Mouse (Mus musculus) c-Kit-positive CD71-positive TER-119-positive erythroid progenitor cells, embryonic 14.5 days (primary cell): ENCODE data around the gene Gm45521.
"Not testable (repeated sequence)": the region's sequence is repeated elsewhere in the genome, so short reads cannot be mapped to it uniquely, and the experiment has no call there.

Source experiments
- DNase-seq: peaks from one replicate; pipeline ENCODE4 v3.0.0-alpha.2; 2013; ENCODE audit warnings: low spot score

The Gm45521 gene

DNA sequence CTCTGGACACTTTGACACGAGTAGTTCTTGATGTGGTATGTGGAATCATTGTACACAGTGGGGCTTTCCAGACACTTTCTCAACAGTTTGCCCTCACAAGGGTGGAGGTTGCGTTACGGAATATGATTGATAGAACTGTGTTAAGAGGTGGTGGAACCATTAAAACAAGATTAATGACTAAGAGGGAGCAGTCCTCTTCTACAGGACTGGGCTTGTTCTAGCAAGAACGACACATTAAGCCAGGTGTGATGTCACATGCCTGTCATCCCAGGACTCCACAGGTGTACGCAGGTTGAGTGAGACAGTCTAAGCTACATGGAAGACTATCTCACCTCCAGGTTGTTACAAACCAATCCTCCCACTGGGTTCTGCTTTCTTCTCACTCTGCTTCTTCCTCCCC lies 42.3 kb downstream of the Gm45521 start:
- no peak for DNase-seq

DNA sequence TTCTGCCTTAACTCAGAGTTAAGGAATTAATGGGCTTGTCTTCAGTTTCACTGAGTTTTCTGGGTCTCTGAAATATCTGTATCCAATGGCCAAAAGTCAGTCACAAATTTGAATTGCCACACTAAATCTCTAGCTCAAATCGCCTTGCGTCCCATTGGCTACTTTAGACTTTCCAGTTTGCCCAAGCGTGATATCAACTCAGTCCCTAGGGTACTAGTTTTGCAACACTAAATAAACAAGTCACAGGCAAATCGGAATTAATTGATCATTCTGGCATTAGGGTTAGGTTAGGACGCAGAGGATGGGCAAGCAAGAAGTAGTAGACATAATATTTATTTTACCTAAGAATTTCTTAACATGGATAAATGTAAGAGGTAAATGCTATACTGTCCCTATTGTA lies 43.2 kb downstream of the Gm45521 start:
- DNase-seq = no peak

GRCm38 (mm10) chr14:8000831-8001685 lies 44.0 kb downstream of the Gm45521 start:
- DNase-seq = no peak

DNA sequence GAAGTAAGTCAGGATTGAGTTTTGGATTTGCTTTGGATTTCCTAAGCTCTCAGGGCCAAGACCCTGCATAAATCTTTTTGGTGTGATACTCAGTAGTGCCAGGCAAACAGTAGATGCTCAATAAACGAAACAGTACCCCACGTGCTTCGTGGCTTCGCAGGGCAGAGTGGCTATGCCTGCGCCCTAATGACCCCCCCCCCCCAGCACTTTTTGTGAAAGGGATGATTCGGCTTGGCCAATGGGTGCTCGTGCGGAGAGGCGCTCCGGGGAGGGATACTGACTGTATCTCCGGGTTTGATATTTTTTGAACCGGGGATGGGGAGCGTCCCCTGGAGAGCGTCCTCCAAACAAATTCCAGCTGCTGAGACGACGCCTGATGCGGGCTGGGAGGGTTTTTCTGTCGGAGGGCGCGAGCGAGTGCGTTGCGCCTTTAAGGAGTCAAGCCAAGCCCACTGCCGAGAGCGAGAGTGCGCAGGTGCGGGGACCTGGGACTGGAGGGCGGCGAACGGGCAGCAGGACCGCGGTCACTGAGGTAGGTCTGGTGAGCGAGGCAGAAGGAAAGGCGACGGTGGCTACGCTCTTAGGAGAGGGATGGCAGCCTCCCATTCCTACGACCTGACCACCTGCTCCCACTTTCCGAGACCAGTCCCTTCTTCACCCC lies 45.5 kb downstream of the Gm45521 start, which contains the start of gene Abhd6:
Abhd6 (plus strand) TSS at position 471 of the 661 bp plus-strand sequence.
- no peak for DNase-seq

GRCm38 (mm10) chr14:8003093-8003670 lies 46.1 kb downstream of the Gm45521 start:
- no peak for DNase-seq

DNA sequence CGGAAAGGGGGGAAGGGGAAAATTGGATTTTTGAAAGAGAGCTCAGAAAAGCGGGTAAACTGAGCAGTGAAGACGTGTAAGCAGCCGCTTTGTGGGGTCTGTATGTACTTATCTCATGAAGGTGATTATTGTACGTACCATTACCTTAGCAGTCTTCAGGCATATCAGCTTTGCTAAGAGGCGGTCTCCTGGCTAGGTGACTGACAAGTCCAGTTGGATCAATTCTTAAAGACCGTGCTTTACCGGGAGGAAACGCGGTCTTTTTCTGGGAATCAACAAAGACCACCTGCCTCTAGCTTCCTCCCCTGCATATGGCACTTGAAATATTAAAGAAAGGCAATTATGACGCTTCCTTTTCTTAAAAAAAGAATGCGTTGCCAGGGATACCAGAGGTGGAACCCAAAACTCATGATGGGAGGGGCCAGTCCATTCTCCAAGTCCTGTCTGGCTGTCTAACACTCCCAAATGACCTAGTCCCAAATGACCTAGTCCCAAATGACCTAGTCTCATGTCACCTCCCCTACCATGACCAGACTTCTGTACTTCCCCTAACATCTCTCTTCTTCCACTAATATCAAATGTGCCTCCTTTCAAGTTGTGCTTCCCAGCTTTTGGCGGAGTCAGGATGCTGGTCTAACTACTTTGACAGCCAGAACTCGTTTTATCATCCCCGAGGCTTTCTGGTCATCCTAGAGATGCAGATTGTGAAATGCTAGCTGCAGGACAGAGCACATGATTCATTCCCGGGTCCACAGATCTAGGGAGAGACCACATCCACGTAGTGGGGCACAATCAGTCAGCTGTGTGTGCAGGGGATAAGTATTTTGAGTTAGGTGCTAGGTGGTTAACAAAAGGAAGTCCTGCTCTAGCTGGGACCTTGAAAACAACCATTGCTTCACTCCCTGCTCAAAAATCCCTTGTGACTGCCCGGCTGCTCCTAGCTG lies 46.9 kb downstream of the Gm45521 start:
- DNase-seq = no peak

DNA sequence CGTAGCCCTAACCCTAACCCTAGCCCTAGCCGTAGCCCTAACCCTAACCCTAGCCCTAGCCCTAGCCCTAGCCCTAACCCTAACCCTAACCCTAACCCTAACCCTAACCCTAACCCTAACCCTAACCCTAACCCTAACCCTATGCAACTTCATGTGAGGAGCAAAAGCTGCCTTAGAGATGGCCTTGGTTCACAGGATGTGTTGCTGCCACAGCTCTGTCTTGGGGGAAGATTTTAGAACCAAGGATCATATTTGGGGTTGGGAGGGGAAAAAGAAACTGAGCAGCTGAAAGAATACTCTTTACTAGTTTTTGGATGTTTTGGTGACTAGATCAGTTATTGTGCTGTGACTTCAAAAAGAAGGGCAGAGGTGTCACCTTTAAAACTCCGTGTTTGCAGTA lies 49.0 kb downstream of the Gm45521 start:
- DNase-seq = not testable (repeated sequence)

DNA sequence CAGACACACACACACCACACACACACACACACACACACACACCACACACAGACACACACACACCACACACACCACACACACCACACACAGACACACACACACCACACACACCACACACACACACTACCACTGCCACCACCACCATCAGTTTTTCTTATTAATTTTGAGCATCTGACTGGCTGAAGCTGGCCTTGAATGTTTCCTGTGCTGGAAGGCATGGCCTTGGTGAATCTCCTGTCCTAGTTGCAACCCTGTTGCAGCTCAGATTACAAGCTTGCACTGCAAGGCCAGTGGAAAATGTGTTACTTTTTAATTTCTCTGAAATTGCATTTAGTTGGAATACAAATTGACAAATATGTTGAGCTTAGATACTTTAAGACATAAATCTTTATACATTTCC lies 50.0 kb downstream of the Gm45521 start:
- no peak for DNase-seq

- DNase-seq = no peak
Measured at GRCm38 (mm10) chr14:8007486-8007885, 50.4 kb downstream of the Gm45521 start.

DNA sequence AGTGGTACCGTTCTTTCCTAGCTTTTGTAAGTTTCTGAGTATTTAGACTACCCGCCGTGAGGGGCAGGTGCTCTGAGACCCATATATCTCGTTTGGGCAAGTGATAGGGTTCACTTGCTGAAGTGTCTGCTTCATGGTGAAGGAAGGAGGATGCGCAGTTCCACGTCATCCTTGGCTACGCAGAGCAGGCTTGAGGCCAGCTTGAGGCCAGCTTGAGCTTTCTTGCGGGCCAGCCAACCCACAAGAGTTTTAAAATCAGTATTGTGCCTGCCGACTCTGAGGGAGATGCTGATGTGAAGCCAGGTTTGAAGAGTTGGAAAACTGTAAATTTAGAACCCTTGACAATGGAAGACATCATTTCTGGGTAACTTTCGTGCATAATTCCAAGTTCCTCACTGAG lies 50.8 kb downstream of the Gm45521 start:
- no peak for DNase-seq
